Mouse (Mus musculus) neural tube, embryonic 14.5 days (tissue): ENCODE data around the gene Arrdc2. TPM values are rescaled to one million over a fixed set of nuclear protein-coding genes. Genes with fewer than 3 reads are reported as not detected.
A peak's percentile ranks its signal among the peaks of the same experiment; 100 is the strongest.

Source experiments
- ATAC-seq: fragments of 200-750 bp; cut with Nextera tagmentation; 2 replicates; pipeline ENCODE4 v1.8.0; 2017; ENCODE audit warnings: low read depth, mild to moderate bottlenecking, moderate TSS enrichment, moderate library complexity
- H3K27ac ChIP-seq: fragments of 300-500 bp; sonication (generic); 2 replicates; pipeline ENCODE4 v1.5.1; 2014; ENCODE audit warnings: low read depth, mild to moderate bottlenecking, control low read depth, low read length, moderate library complexity, mixed read lengths
- H3K27me3 ChIP-seq: fragments of 300-500 bp; sonication (generic); 2 replicates; pipeline ENCODE4 v1.6.1; 2014; ENCODE audit warnings: low read length; ENCODE audit not compliant: control insufficient read depth, insufficient read depth
- H3K36me3 ChIP-seq: fragments of 300-500 bp; sonication (generic); 2 replicates; pipeline ENCODE4 v1.6.1; 2014; ENCODE audit warnings: low read length, mixed read lengths; ENCODE audit not compliant: control insufficient read depth, insufficient read depth
- H3K4me1 ChIP-seq: fragments of 300-500 bp; sonication (generic); 2 replicates; pipeline ENCODE4 v1.6.1; 2014; ENCODE audit warnings: low read length; ENCODE audit not compliant: control insufficient read depth, insufficient read depth
- H3K4me2 ChIP-seq: fragments of 300-500 bp; sonication (generic); 2 replicates; pipeline ENCODE4 v1.6.1; 2014; ENCODE audit warnings: mild to moderate bottlenecking, low read depth, low read length, control low read depth
- H3K4me3 ChIP-seq: fragments of 300-500 bp; sonication (generic); 2 replicates; pipeline ENCODE4 v1.5.1; 2014; ENCODE audit warnings: low read depth, low read length, control low read depth, mixed read lengths
- H3K9ac ChIP-seq: fragments of 300-500 bp; sonication (generic); replicated peaks from 2 replicates; pipeline ENCODE4 v1.6.1; 2014; ENCODE audit warnings: low read depth, mild to moderate bottlenecking, control low read depth, low read length, mixed read lengths
- H3K9me3 ChIP-seq: fragments of 300-500 bp; sonication (generic); 2 replicates; pipeline ENCODE4 v1.6.1; 2016; ENCODE audit warnings: low read length; ENCODE audit not compliant: control insufficient read depth
- WGBS: fragments of 180-500 bp; shearing (Covaris S2); extraction: QIAGEN DNeasy Blood & Tissue Kit; methylation state at CpG from one replicate; pipeline ENCODE4 v1.1.7; 2014; 5-methylcytosine and 5-hydroxymethylcytosine counted together
- polyA plus RNA-seq: library from polyadenylated mRNA; unstranded; fragments of >200 nt; fragmentation: Nextera tagmentation; extraction: Ambion mirVana; gene quantifications from 2 replicates; pipeline ENCODE4 v1.2.1, GENCODE M21; 2014

Arrdc2 gene
- polyA plus RNA-seq, 1 experiment from 2014 or later: 9.3 TPM

DNA sequence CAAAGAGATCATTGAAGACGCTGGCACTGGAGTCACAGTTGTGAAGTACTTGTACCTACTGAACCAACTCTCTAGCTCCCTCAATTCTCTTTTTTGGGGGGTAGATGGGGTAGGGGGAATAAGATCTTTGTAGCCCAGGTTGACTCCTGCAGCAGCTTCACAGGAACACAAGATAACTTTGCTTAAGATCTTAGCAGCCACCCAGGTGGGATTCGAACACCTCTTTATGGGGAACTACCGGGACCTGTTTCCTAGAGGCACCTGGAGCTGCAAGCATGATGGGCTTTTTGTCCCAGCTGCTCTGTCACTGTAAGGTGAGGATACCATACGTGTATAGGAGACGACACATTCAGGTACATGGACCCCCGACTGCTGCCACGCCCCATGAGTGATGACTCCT is 27.0 kb upstream of the Arrdc2 start:
- no peak overlapping the region for H3K9ac ChIP-seq
- peak overlapping the region; percentile 90 for H3K27ac ChIP-seq
- H3K4me3 ChIP-seq: no peak overlapping the region
- H3K4me2 ChIP-seq: peak overlapping the region; percentile 96; the same call in 1 of the 2 replicates
- WGBS: 90% methylated on average over 7 of the region's 7 CpGs
- ATAC-seq: no peak
- H3K4me1 ChIP-seq: peaks cover 44% of the 10 kb centered on the region
- H3K27me3 ChIP-seq: no peaks in the 10 kb centered on the region; the same call in 1 of the 2 replicates
- no peaks in the 10 kb centered on the region for H3K36me3 ChIP-seq
- H3K9me3 ChIP-seq: no peaks in the 10 kb centered on the region

DNA sequence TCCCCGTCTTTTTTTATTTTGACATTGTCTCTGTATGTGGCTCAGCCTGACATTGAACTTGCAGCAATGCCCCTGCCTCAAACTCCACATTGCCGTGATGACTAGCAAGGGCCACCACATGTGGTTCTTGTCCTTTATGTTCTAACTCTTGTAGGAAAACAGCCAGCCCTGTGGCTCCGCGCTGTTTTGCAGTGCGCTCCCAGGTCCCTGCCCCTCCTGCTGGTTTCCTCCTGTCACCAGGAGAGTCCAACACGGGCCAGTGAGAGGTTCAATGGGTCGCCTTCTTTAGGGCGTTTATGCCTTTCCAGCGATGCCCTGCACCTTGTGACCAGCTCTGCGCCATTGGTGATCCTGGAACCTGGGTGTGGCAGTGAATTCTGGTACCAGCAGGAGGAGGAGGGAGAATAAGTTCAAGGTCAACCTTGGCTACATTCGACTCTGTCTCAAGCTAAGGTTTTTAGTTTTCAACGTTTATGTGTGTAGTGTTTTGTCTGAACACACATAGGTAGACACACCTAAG is 26.5 kb upstream of the Arrdc2 start:
- peak overlapping the region; percentile 48 for H3K9ac ChIP-seq
- no peaks in the 10 kb centered on the region for H3K36me3 ChIP-seq
- ATAC-seq: peak; percentile 9
- H3K4me1 ChIP-seq: peaks cover 44% of the 10 kb centered on the region
- H3K27me3 ChIP-seq: no peaks in the 10 kb centered on the region; the same call in 1 of the 2 replicates
- peak overlapping the region; percentile 51 for H3K4me3 ChIP-seq
- H3K4me2 ChIP-seq: peak overlapping the region; percentile 96
- no peaks in the 10 kb centered on the region for H3K9me3 ChIP-seq
- 7% methylated on average over 12 of the region's 12 CpGs for WGBS
- H3K27ac ChIP-seq: peak overlapping the region; percentile 90

DNA sequence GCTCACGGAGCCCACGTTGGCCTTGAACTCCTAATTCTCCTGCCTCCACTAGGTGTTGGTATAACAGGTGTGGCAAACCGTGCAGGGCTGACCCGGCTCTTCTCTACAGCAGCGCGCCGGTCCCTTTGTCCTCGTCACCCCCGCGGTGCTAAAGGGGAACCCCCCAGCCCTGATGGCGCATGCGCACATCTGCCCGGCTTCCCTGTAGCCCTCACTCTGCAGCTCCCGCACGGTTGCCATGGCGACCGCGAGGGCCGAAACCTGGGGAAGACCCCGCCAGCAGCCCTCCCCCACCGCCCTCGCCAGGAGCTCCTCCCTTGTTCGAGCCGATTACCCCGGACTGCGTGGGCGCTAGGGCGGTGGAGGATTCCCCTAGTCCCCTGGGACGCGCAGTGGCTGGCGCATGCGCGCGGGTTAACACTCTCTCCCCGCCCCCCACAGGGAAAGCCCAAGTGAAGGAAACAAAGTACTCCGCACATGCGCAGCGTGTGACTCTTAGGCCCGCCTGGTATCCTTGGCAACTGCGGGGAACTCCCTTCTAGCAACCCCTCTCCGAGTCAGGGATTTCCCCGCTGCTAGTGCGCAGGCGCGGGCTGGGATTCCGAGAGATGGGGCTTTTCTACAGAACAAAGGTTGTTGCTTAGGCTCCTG is 26.0 kb upstream of the Arrdc2 start:
- Histone ChIP-seq H3K4me2 (peak overlapping the region; percentile 96), H3K27me3 (no peaks in the 10 kb centered on the region; the same call in 1 of the 2 replicates), H3K9ac (peak overlapping the region; percentile 63), H3K27ac (peak overlapping the region; percentile 95), H3K4me3 (peak overlapping the region; percentile 51), H3K36me3 (no peaks in the 10 kb centered on the region), H3K9me3 (no peaks in the 10 kb centered on the region), H3K4me1 (peaks cover 44% of the 10 kb centered on the region)
- ATAC-seq: peak; percentile 87
- WGBS: 0% methylated on average over 45 of the region's 46 CpGs

DNA sequence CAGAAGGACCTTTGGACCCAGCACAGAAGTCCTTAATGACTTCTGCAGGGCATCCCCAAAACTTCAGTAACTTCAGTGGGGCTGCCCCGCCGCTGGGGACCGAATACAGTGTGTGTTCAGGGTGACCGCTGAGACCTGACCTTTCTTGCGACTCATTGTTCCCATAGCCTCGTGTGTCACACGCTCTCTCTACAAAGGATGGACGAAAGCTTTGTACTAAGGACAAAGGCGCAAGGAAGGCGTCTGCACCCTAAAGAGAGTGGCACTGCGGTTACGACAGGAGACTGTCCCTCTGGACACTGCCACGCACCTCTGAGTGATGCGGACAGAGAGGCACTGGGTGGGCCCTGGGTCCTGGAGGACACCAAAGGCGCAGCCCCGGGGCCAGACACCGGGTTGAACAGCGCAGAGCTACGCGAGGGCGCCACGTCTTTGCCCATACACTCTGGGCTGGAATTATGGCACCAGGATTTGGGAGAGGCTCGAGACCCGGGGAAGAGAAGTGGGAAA is 25.2 kb upstream of the Arrdc2 start:
- H3K27me3 ChIP-seq: no peaks in the 10 kb centered on the region; the same call in 1 of the 2 replicates
- peak; percentile 16 for ATAC-seq
- no peaks in the 10 kb centered on the region for H3K9me3 ChIP-seq
- H3K4me3 ChIP-seq: peak overlapping the region; percentile 51
- peak overlapping the region; percentile 95 for H3K27ac ChIP-seq
- peak overlapping the region; percentile 63 for H3K9ac ChIP-seq
- H3K4me1 ChIP-seq: peaks cover 44% of the 10 kb centered on the region
- peak overlapping the region; percentile 96 for H3K4me2 ChIP-seq
- no peaks in the 10 kb centered on the region for H3K36me3 ChIP-seq
- 1% methylated on average over 24 of the region's 24 CpGs for WGBS

DNA sequence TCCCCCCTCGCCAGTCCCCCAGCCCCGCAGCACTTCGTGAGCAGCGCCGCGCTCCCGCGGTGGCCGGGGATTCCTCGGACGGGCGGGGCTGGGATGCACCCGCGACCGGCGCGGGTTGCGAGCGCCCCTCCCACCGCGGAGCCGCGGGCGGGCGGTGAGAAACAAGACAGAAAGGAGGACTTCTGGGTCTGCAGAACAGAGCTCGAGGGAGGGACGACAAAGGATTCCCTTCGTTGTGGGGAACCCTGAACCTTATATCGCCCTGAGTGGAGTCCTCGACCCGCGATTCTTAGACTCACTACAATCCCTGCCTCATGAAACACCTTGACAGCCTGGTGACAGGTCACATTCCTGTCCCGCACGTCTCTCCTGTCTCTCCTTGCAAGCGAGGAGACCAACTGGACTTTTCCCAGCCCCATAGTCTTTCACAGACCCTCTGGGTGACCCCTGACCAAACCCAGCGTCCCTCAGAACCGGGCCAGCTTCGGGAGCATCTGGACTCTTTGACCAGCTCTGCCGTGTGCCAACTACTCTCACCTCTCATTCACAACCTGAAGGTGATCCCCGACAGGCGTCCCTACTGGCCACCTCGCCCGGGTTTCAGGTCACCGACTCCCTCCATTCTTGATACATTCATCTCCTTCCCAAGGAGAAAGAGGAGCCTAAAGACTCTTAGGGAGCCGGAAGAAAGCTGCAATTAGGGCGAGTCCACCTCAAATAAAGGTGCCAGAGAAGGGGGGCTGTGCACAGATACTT is 24.6 kb upstream of the Arrdc2 start:
- Histone ChIP-seq H3K4me2 (peak overlapping the region; percentile 96), H3K4me3 (peak overlapping the region; percentile 51), H3K27me3 (no peaks in the 10 kb centered on the region; the same call in 1 of the 2 replicates), H3K9me3 (no peaks in the 10 kb centered on the region), H3K27ac (peak overlapping the region; percentile 95), H3K4me1 (peaks cover 43% of the 10 kb centered on the region), H3K9ac (peak overlapping the region; percentile 63), H3K36me3 (no peaks in the 10 kb centered on the region)
- WGBS: 1% methylated on average over 46 of the region's 46 CpGs
- no peak for ATAC-seq

DNA sequence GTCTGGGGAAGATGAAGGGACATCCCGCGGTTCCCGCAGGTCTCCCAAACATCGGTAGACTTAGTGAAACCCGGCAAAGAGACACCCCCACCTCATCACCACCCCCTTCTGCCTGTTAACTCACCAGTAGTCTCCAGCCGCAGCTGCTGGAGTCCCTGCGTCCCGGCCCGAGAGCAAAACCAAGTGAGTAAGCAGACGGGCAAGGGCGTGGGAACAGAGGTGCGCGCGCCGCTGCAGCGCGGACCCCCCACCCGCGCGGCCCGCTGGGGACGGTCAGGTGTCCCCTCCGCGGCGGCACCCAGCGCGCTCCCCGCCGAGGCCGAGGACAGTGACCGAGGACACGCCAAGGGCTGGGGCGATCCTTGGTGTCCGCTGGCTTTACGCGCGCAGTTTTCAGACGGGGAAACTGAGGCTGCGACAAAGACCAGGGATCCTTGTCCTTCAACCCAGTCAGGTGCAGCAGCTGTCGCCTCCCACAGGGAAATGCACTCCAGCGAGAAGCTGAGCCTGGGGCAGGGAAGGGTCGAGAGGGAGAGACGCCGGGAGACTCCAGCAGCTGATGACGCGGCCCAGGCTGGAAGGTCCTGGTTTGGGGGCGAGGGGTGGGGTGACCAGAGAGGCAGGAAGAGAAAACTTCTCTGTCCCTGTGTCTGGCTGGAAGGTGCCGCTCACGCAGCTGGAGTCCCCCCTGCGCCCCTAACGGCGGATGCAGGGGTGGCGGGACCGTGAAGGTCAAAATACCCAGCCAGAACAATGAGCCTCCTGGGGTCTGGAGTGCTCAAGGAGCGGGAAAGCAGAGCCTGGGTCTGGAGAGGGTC is 23.5 kb upstream of the Arrdc2 start, which contains the start of gene Kcnn1:
TSS of gene Kcnn1 (minus strand) at position 435 of the 818 bp plus-strand sequence.
- Histone ChIP-seq H3K27me3 (no peaks in the 10 kb centered on the region; the same call in 1 of the 2 replicates), H3K4me1 (peaks cover 44% of the 10 kb centered on the region), H3K9ac (peak within 1 kb of the TSS; percentile 63), H3K27ac (peak within 1 kb of the TSS; percentile 95), H3K4me3 (peak within 1 kb of the TSS; percentile 51), H3K36me3 (no peaks in the 10 kb centered on the region), H3K9me3 (no peaks in the 10 kb centered on the region), H3K4me2 (peak within 1 kb of the TSS; percentile 96)
- WGBS: under 1% methylated on average over 55 of the region's 55 CpGs
- no peak for ATAC-seq

DNA sequence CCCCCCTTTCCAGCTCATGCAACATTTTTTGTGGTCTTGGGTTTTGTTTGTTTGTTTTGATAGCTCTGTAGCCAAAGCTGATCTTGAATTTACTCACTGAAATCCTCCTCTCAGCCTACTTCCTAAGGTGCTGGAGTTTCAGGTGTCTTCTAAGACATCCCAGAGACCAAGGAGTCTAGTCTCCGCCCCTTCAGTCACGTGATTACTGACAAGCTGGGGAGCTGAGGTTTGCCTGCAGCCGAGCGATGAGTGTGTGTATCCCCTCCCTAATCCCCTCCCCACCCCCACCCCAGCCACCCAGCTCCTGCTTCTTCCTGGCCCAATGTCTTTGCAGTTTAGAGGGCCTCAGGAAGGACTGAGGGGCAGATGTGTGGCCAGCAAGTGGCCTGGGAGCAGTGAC is 18.0 kb upstream of the Arrdc2 start:
- H3K4me1 ChIP-seq: peaks cover 25% of the 10 kb centered on the region
- no peaks in the 10 kb centered on the region for H3K9me3 ChIP-seq
- no peak for ATAC-seq
- H3K27ac ChIP-seq: no peak overlapping the region
- WGBS: 7% methylated on average over 4 of the region's 4 CpGs
- no peaks in the 10 kb centered on the region for H3K27me3 ChIP-seq
- H3K4me2 ChIP-seq: peak overlapping the region; percentile 80; the same call in 1 of the 2 replicates
- no peaks in the 10 kb centered on the region; the same call in 1 of the 2 replicates for H3K36me3 ChIP-seq
- H3K4me3 ChIP-seq: no peak overlapping the region
- H3K9ac ChIP-seq: no peak overlapping the region

DNA sequence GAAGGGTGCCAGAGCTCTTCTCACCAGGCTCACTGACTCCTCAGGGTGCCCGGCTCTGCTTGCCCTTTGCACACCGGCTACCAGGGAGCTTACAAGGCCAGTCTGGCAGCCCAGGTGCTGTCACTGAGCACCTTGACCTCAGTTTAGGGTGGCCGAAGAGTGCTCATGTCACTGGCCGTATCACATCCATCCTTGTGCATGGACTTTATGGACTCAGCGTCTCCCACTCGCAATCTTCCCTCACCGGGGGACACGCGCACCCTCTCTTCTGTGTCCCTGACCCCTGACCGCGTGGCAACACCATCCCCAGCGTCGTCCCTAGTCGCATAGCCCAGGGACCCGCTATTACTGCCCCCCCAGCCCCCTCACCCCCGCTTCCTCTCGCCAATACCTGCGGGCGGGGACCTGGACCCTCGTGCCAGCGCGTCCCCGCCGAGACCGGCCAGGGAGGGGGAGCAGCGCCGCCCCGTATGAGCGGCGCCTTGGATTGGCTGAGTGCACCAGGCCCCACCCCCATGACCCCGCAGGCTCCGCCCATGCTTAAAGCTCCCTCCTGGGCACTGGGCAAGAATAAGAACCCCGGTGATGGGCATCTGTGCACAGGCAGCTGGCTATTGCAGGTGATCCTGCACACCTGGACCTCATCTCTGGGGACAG is 17.1 kb upstream of the Arrdc2 start:
- Histone ChIP-seq H3K9ac (peak overlapping the region; percentile 50), H3K27ac (no peak overlapping the region), H3K36me3 (no peaks in the 10 kb centered on the region; the same call in 1 of the 2 replicates), H3K4me1 (peaks cover 21% of the 10 kb centered on the region), H3K27me3 (no peaks in the 10 kb centered on the region), H3K9me3 (no peaks in the 10 kb centered on the region), H3K4me3 (peak overlapping the region; percentile 48), H3K4me2 (peak overlapping the region; percentile 80)
- WGBS: 8% methylated on average over 33 of the region's 33 CpGs
- peak; percentile 80 for ATAC-seq
